Mouse (Mus musculus): ENCODE measurements around the gene Akt2. TPM values are rescaled to one million over a fixed set of nuclear protein-coding genes. Genes with fewer than 3 reads are reported as not detected.

The Akt2 gene
- total and polyA plus RNA-seq, 2 experiments from 2014 or later, result 64.0 to 83.1 TPM

- ATAC-seq, result no peak
- Histone ChIP-seq H3K4me2 (ENCODE audit: low read depth, low read length) (peak overlapping the region; percentile 97), H3K9me3 (ENCODE audit: low read length) (no peaks in the 10 kb centered on the region), H3K4me3 (ENCODE audit: low read length) (peak overlapping the region; percentile 92), H3K9ac (replicated peaks; ENCODE audit: low read length) (peak overlapping the region; percentile 96), H3K27ac (peak overlapping the region; percentile 91; the same call in 1 of the 2 replicates), H3K4me1 (ENCODE audit: insufficient read depth, low read length) (peaks cover 25% of the 10 kb centered on the region), H3K27me3 (ENCODE audit: insufficient read depth, low read length) (no peaks in the 10 kb centered on the region), H3K36me3 (ENCODE audit: insufficient read depth, low read length) (0 out of 2 replicates have a peak, but pooled peaks cover under 1% of the 10 kb centered on the region)
- DNase-seq (ENCODE audit: low spot score), result no peak
- no peak; the same call in 1 of the 2 replicates for TF ChIP-seq CTCF (IDR thresholded peaks at IDR 0.05; ENCODE audit: low read depth)
- WGBS, result 47% methylated on average over 9 of the region's 9 CpGs
Measured at GRCm38 (mm10) chr7:27673064-27673574, 81.8 kb downstream of the Akt2 start.

- ATAC-seq, result peak; percentile 27; the same call in 1 of the 2 replicates
- Histone ChIP-seq H3K4me2 (ENCODE audit: low read depth, low read length) (peak overlapping the region; percentile 97), H3K36me3 (ENCODE audit: insufficient read depth, low read length) (no peaks in the 10 kb centered on the region), H3K27ac (peak overlapping the region; percentile 91), H3K9ac (replicated peaks; ENCODE audit: low read length) (peak overlapping the region; percentile 96), H3K4me3 (ENCODE audit: low read length) (peak overlapping the region; percentile 92), H3K4me1 (ENCODE audit: insufficient read depth, low read length) (peaks cover 25% of the 10 kb centered on the region), H3K9me3 (ENCODE audit: low read length) (no peaks in the 10 kb centered on the region), H3K27me3 (ENCODE audit: insufficient read depth, low read length) (no peaks in the 10 kb centered on the region)
- no peak for TF ChIP-seq CTCF (IDR thresholded peaks at IDR 0.05; ENCODE audit: low read depth)
- DNase-seq (ENCODE audit: low spot score), result peak; percentile 34
- 2% methylated on average over 49 of the region's 52 CpGs for WGBS
Measured at GRCm38 (mm10) chr7:27673575-27674131, 82.3 kb downstream of the Akt2 start.

- no peak for TF ChIP-seq CTCF (IDR thresholded peaks at IDR 0.05; ENCODE audit: low read depth)
- Histone ChIP-seq H3K4me1 (ENCODE audit: insufficient read depth, low read length) (peaks cover 25% of the 10 kb centered on the region), H3K4me3 (ENCODE audit: low read length) (peak overlapping the region; percentile 92), H3K9me3 (ENCODE audit: low read length) (no peaks in the 10 kb centered on the region), H3K27ac (peak overlapping the region; percentile 91), H3K27me3 (ENCODE audit: insufficient read depth, low read length) (no peaks in the 10 kb centered on the region), H3K9ac (replicated peaks; ENCODE audit: low read length) (peak overlapping the region; percentile 96), H3K4me2 (ENCODE audit: low read depth, low read length) (peak overlapping the region; percentile 97), H3K36me3 (ENCODE audit: insufficient read depth, low read length) (no peaks in the 10 kb centered on the region)
- 0% methylated on average over 19 of the region's 38 CpGs for WGBS
- no peak for DNase-seq (ENCODE audit: low spot score)
- peak; percentile 67 for ATAC-seq
Measured at GRCm38 (mm10) chr7:27674195-27674521, 82.8 kb downstream of the Akt2 start.

- DNase-seq (ENCODE audit: low spot score), result peak; percentile 97
- no peak for TF ChIP-seq CTCF (IDR thresholded peaks at IDR 0.05; ENCODE audit: low read depth)
- Histone ChIP-seq H3K4me1 (ENCODE audit: insufficient read depth, low read length) (peaks cover 25% of the 10 kb centered on the region), H3K36me3 (ENCODE audit: insufficient read depth, low read length) (no peaks in the 10 kb centered on the region), H3K4me2 (ENCODE audit: low read depth, low read length) (peak within 1 kb of the TSS; percentile 97), H3K27ac (peak within 1 kb of the TSS; percentile 91), H3K9me3 (ENCODE audit: low read length) (no peaks in the 10 kb centered on the region), H3K4me3 (ENCODE audit: low read length) (peak within 1 kb of the TSS; percentile 92), H3K27me3 (ENCODE audit: insufficient read depth, low read length) (no peaks in the 10 kb centered on the region), H3K9ac (replicated peaks; ENCODE audit: low read length) (peak within 1 kb of the TSS; percentile 96)
- peak; percentile 96 for ATAC-seq
- whole genome bisulfite sequencing, result 2% methylated on average over 23 of the region's 31 CpGs
Measured at GRCm38 (mm10) chr7:27674522-27675221, 83.3 kb downstream of the Akt2 start, which contains the start of gene Map3k10. Map3k10 (minus strand) TSS chr7:27674598.

- TF ChIP-seq CTCF (IDR thresholded peaks at IDR 0.05; ENCODE audit: low read depth), result no peak
- no peak for ATAC-seq
- Histone ChIP-seq H3K27me3 (ENCODE audit: insufficient read depth, low read length) (no peaks in the 10 kb centered on the region), H3K36me3 (ENCODE audit: insufficient read depth, low read length) (no peaks in the 10 kb centered on the region), H3K9me3 (ENCODE audit: low read length) (no peaks in the 10 kb centered on the region), H3K4me3 (ENCODE audit: low read length) (peak overlapping the region; percentile 92), H3K27ac (peak overlapping the region; percentile 91; the same call in 1 of the 2 replicates), H3K4me2 (ENCODE audit: low read depth, low read length) (peak overlapping the region; percentile 97), H3K4me1 (ENCODE audit: insufficient read depth, low read length) (peaks cover 25% of the 10 kb centered on the region), H3K9ac (replicated peaks; ENCODE audit: low read length) (no peak overlapping the region; the same call in 1 of the 2 replicates)
- WGBS, result 22% methylated on average over 14 of the region's 14 CpGs
- no peak for DNase-seq (ENCODE audit: low spot score)
Measured at GRCm38 (mm10) chr7:27675222-27675612, 83.9 kb downstream of the Akt2 start.

GRCm38 (mm10) chr7:27683218-27683617 lies 91.9 kb downstream of the Akt2 start:
- no peak for TF ChIP-seq CTCF (IDR thresholded peaks at IDR 0.05; ENCODE audit: low read depth)
- Histone ChIP-seq H3K4me2 (ENCODE audit: low read depth, low read length) (no peak overlapping the region), H3K4me1 (ENCODE audit: insufficient read depth, low read length) (0 out of 2 replicates have a peak, but pooled peaks cover under 1% of the 10 kb centered on the region), H3K9ac (replicated peaks; ENCODE audit: low read length) (no peak overlapping the region), H3K4me3 (ENCODE audit: low read length) (no peak overlapping the region), H3K9me3 (ENCODE audit: low read length) (no peaks in the 10 kb centered on the region), H3K27me3 (ENCODE audit: insufficient read depth, low read length) (no peaks in the 10 kb centered on the region), H3K36me3 (ENCODE audit: insufficient read depth, low read length) (no peaks in the 10 kb centered on the region), H3K27ac (no peak overlapping the region)
- WGBS, result 71% methylated on average over 2 of the region's 2 CpGs
- no peak for DNase-seq (ENCODE audit: low spot score)
- ATAC-seq, result no peak
